Mouse (Mus musculus) embryo, embryonic 9.5 days (tissue): ENCODE measurements at regions not wholly inside any gene's neighbourhood (a gene's known extent, or its start where the extent isn't known, plus 50 kb on each side); places are given as distances from the start of the nearest gene placed in this dataset.

ENCODE experiments used
- DNase-seq: peaks from one replicate; pipeline ENCODE4 v3.0.0-alpha.2; 2017; ENCODE audit errors: extremely low spot score

GRCm38 (mm10) chr11:64655162-64655561 lies 218.7 kb upstream of the F930015N05Rik start:
- DNase-seq, result no peak

GRCm38 (mm10) chr11:64663166-64663565 lies 226.7 kb upstream of the F930015N05Rik start:
- no peak for DNase-seq

GRCm38 (mm10) chr11:64667010-64667409 lies 230.6 kb upstream of the F930015N05Rik start:
- no peak for DNase-seq

- no peak for DNase-seq
These were observed 231.1 kb upstream of the F930015N05Rik start for GRCm38 (mm10) chr11:64667521-64667920.

GRCm38 (mm10) chr11:64671898-64672297 lies 235.4 kb upstream of the F930015N05Rik start:
- peak; percentile 3 for DNase-seq

GRCm38 (mm10) chr11:64673546-64673945 lies 237.1 kb upstream of the F930015N05Rik start:
- no peak for DNase-seq

GRCm38 (mm10) chr11:64703776-64704175 lies 267.3 kb upstream of the F930015N05Rik start:
- no peak for DNase-seq

- DNase-seq, result no peak
These were observed 267.0 kb upstream of the Elac2 start for GRCm38 (mm10) chr11:64711801-64712200.

- DNase-seq, result no peak
These were observed 263.7 kb upstream of the Elac2 start for GRCm38 (mm10) chr11:64715182-64715581.

GRCm38 (mm10) chr11:64718316-64719085 lies 260.3 kb upstream of the Elac2 start:
- DNase-seq, result peak; percentile 76

- DNase-seq, result no peak
These were observed 252.6 kb upstream of the Elac2 start for GRCm38 (mm10) chr11:64726249-64726648.

- DNase-seq, result no peak
These were observed 250.9 kb upstream of the Elac2 start for GRCm38 (mm10) chr11:64727841-64728421.

- peak; percentile 31 for DNase-seq
These were observed 239.9 kb upstream of the Elac2 start for GRCm38 (mm10) chr11:64738948-64739347.

- no peak for DNase-seq
These were observed 235.1 kb upstream of the Elac2 start for GRCm38 (mm10) chr11:64743753-64744152.

- DNase-seq, result no peak
These were observed 232.7 kb upstream of the Elac2 start for GRCm38 (mm10) chr11:64746146-64746545.

GRCm38 (mm10) chr11:64749976-64750375 lies 228.9 kb upstream of the Elac2 start:
- no peak for DNase-seq

GRCm38 (mm10) chr11:64752299-64752698 lies 226.5 kb upstream of the Elac2 start:
- no peak for DNase-seq

GRCm38 (mm10) chr11:64752816-64753215 lies 226.0 kb upstream of the Elac2 start:
- no peak for DNase-seq

GRCm38 (mm10) chr11:64754076-64754475 lies 224.8 kb upstream of the Elac2 start:
- DNase-seq, result no peak

- DNase-seq, result no peak
These were observed 223.3 kb upstream of the Elac2 start for GRCm38 (mm10) chr11:64755563-64755962.

- DNase-seq, result no peak
These were observed 218.2 kb upstream of the Elac2 start for GRCm38 (mm10) chr11:64760626-64761025.

- no peak for DNase-seq
These were observed 216.1 kb upstream of the Elac2 start for GRCm38 (mm10) chr11:64762755-64763154.

- DNase-seq, result no peak
These were observed 214.8 kb upstream of the Elac2 start for GRCm38 (mm10) chr11:64764056-64764455.
